Mouse (Mus musculus) neural tube, embryonic 14.5 days (tissue): ENCODE data around the gene Gm38655. TPM values are rescaled to one million over a fixed set of nuclear protein-coding genes. Genes with fewer than 3 reads are reported as not detected.

Source experiments
- ATAC-seq: fragments of 200-750 bp; cut with Nextera tagmentation; 2 replicates; pipeline ENCODE4 v1.8.0; 2017; ENCODE audit warnings: low read depth, mild to moderate bottlenecking, moderate TSS enrichment, moderate library complexity
- H3K27ac ChIP-seq: fragments of 300-500 bp; sonication (generic); 2 replicates; pipeline ENCODE4 v1.5.1; 2014; ENCODE audit warnings: low read depth, mild to moderate bottlenecking, control low read depth, low read length, moderate library complexity, mixed read lengths
- H3K27me3 ChIP-seq: fragments of 300-500 bp; sonication (generic); 2 replicates; pipeline ENCODE4 v1.6.1; 2014; ENCODE audit warnings: low read length; ENCODE audit not compliant: control insufficient read depth, insufficient read depth
- H3K36me3 ChIP-seq: fragments of 300-500 bp; sonication (generic); 2 replicates; pipeline ENCODE4 v1.6.1; 2014; ENCODE audit warnings: low read length, mixed read lengths; ENCODE audit not compliant: control insufficient read depth, insufficient read depth
- H3K4me1 ChIP-seq: fragments of 300-500 bp; sonication (generic); 2 replicates; pipeline ENCODE4 v1.6.1; 2014; ENCODE audit warnings: low read length; ENCODE audit not compliant: control insufficient read depth, insufficient read depth
- H3K4me2 ChIP-seq: fragments of 300-500 bp; sonication (generic); 2 replicates; pipeline ENCODE4 v1.6.1; 2014; ENCODE audit warnings: mild to moderate bottlenecking, low read depth, low read length, control low read depth
- H3K4me3 ChIP-seq: fragments of 300-500 bp; sonication (generic); 2 replicates; pipeline ENCODE4 v1.5.1; 2014; ENCODE audit warnings: low read depth, low read length, control low read depth, mixed read lengths
- H3K9ac ChIP-seq: fragments of 300-500 bp; sonication (generic); replicated peaks from 2 replicates; pipeline ENCODE4 v1.6.1; 2014; ENCODE audit warnings: low read depth, mild to moderate bottlenecking, control low read depth, low read length, mixed read lengths
- H3K9me3 ChIP-seq: fragments of 300-500 bp; sonication (generic); 2 replicates; pipeline ENCODE4 v1.6.1; 2016; ENCODE audit warnings: low read length; ENCODE audit not compliant: control insufficient read depth
- WGBS: fragments of 180-500 bp; shearing (Covaris S2); extraction: QIAGEN DNeasy Blood & Tissue Kit; methylation state at CpG from one replicate; pipeline ENCODE4 v1.1.7; 2014; 5-methylcytosine and 5-hydroxymethylcytosine counted together
- polyA plus RNA-seq: library from polyadenylated mRNA; unstranded; fragments of >200 nt; fragmentation: Nextera tagmentation; extraction: Ambion mirVana; gene quantifications from 2 replicates; pipeline ENCODE4 v1.2.1, GENCODE M21; 2014

Gm38655 gene
- polyA plus RNA-seq, 1 experiment from 2014 or later, result not detected

DNA sequence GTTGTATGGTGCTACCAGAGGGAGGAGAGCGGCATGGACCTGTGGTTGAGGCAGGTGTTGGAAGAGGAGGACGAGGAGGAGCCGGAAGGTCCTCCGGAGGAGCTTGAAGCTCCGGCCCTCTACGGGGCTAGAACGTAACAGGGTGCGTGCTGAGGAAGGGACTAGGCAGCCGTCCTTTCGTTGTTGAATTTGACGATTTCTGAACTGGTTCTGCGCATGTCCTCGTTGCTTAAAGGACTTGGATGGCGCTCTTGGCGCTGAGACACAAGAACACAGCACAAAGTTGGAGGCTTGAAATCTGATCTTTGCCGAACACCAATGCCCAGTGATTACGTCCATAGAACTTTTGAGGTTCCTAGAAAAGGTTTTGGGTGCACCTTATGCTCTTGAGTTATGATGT lies 9.7 kb upstream of the Gm38655 start:
- Histone ChIP-seq H3K4me1 (peaks cover 25% of the 10 kb centered on the region), H3K4me3 (peak overlapping the region; percentile 66), H3K9me3 (no peaks in the 10 kb centered on the region), H3K36me3 (no peaks in the 10 kb centered on the region), H3K27ac (no peak overlapping the region), H3K9ac (peak overlapping the region; percentile 78), H3K27me3 (no peaks in the 10 kb centered on the region), H3K4me2 (peak overlapping the region; percentile 90)
- ATAC-seq, result 0 out of 2 replicates have a peak, but pooled peaks have one; percentile 16
- 9% methylated on average over 17 of the region's 17 CpGs for WGBS

DNA sequence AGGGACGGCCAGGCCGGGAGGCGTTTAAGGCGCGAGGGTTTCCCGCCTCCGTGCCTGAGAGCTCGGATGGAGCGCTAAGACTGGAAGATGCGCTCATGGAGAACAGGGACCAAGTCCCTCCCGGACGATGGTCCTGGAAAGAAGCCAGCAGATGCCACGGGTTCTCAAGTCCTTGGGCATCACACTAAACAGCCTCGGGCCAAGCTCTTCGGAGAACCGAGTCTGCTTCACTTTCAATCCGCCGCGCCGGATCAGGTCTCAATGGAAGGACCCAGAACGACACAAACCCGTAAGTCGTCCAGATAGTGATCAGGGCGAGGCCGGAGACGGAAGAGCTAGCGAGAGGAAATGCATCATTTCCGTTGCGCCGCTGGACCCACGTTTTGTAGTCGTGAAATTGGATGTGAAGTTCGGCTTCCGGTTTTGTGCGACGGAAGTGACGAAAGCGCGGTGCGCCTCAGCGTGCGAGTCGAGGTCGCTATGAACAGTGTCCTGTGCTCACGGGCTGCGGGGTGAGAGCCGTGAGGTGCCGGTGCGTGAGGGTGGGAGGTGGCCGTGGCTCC lies 8.9 kb upstream of the Gm38655 start, which contains the start of gene BC003965:
Gene BC003965, plus strand, starts transcription at position 426 of the 563 bp plus-strand sequence.
- Histone ChIP-seq H3K4me1 (peaks cover 18% of the 10 kb centered on the region), H3K9ac (peak within 1 kb of the TSS; percentile 78), H3K9me3 (no peaks in the 10 kb centered on the region), H3K4me2 (peak within 1 kb of the TSS; percentile 90), H3K27me3 (no peaks in the 10 kb centered on the region), H3K27ac (peak within 1 kb of the TSS; percentile 98), H3K4me3 (peak within 1 kb of the TSS; percentile 66), H3K36me3 (no peaks in the 10 kb centered on the region)
- WGBS, result under 1% methylated on average over 50 of the region's 50 CpGs
- peak; percentile 87 for ATAC-seq

DNA sequence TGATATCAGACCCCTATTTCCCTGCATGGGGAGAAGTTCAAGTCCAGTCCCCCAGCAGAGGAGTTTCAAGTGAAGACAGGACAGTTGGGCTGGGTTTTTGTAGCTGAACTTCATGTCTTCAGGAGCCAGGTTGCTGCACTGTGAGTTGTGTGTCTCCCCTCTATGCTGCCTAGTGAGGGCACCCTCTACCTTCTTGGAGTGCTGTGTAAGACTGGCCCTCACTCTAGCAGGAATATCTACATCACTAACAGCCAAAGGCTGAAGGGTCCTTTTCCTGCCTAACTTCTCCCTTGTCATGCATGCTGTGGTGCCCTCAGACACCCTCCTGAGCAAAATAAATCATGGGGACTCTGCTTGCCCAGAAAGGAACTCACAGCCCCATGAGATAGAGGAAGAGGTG lies 8.0 kb upstream of the Gm38655 start:
- no peak overlapping the region for H3K9ac ChIP-seq
- no peaks in the 10 kb centered on the region for H3K9me3 ChIP-seq
- no peaks in the 10 kb centered on the region for H3K36me3 ChIP-seq
- peaks cover 17% of the 10 kb centered on the region for H3K4me1 ChIP-seq
- ATAC-seq, result no peak
- H3K27ac ChIP-seq, result no peak overlapping the region
- H3K27me3 ChIP-seq, result no peaks in the 10 kb centered on the region
- peak overlapping the region; percentile 66; the same call in 1 of the 2 replicates for H3K4me3 ChIP-seq
- H3K4me2 ChIP-seq, result peak overlapping the region; percentile 90; the same call in 1 of the 2 replicates

DNA sequence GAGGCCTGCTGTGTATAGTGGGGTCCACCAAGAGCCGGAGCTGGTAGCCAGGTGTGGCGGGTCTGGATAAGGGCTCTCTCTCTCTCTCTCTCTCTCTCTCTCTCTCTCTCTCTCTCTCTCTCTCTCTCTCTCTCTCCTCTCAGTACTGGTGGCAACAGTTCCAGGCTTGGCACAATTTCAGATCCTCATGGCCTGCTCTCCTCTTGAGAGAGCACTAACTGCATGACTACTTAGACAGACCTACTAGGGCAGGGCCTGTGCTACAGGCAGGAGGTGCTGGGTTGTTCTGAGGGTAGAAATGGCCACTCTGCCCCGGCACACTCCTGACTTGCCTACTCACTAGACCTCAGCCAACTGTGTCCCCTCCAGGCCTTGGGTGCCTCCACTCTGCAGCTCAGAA lies 2.7 kb downstream of the Gm38655 start:
- H3K4me1 ChIP-seq, result no peaks in the 10 kb centered on the region
- no peak overlapping the region for H3K9ac ChIP-seq
- no peaks in the 10 kb centered on the region for H3K9me3 ChIP-seq
- H3K27ac ChIP-seq, result no peak overlapping the region
- ATAC-seq, result no peak
- no peak overlapping the region for H3K4me2 ChIP-seq
- 84% methylated on average over 3 of the region's 3 CpGs for whole genome bisulfite sequencing
- no peaks in the 10 kb centered on the region for H3K27me3 ChIP-seq
- no peaks in the 10 kb centered on the region for H3K36me3 ChIP-seq
- H3K4me3 ChIP-seq, result no peak overlapping the region

DNA sequence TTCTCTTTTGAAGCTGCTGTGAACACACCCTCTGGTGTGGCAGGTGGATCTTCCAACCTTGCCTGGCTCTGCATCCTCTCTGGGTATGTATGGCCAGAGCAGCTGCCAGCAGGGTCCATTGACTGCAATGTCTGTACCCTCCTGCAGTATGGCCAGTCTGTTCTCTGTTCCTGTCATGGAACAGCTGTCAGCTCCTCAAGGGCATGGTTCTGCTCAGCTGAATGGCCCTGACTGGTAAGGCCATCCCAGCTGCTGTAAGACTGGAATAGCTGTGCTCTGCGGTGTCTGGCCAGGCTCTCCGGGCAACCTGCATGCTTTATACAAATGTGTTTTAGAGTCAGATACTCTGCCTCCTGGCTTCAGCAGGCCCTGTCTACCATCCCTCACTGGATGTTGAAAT lies 5.6 kb downstream of the Gm38655 start:
- no peaks in the 10 kb centered on the region for H3K27me3 ChIP-seq
- H3K4me1 ChIP-seq, result no peaks in the 10 kb centered on the region
- no peak overlapping the region for H3K4me3 ChIP-seq
- WGBS, result 95% methylated on average over 2 of the region's 2 CpGs
- H3K9me3 ChIP-seq, result no peaks in the 10 kb centered on the region
- no peak for ATAC-seq
- no peak overlapping the region for H3K4me2 ChIP-seq
- no peak overlapping the region for H3K9ac ChIP-seq
- no peak overlapping the region for H3K27ac ChIP-seq
- H3K36me3 ChIP-seq, result no peaks in the 10 kb centered on the region

DNA sequence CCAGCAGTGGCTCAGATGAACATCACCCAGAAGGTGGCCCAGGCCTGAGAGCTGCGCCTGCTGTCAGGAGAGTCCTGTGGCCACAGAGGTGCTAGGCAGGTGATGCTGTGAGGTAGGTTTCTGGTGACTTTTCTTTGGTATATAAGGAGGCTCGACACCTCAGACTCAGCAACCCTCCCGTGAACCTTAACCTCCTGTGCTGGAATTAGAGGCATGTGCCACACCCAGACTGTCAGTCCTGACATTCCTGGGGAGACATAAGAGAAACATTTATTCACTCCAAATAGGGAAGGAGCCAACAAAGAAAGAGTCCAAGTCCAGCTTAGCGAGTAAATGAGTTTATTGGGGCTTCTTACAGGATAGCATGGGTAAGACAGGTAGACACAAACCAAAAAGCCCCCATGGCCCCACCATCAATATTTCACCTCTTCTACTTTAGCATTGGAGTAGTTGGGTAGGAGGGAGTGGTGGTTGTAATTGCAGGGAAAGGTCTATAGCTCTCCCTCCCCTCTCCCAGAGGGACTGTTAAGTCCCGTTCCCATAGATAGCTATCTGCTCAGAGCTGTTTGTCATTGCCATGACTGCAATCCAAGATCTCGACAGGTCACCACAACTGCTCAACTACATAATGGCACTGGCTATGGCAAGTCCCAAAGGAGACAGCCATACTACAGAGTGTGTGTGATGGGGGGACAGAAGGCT lies 9.2 kb downstream of the Gm38655 start:
- no peaks in the 10 kb centered on the region; the same call in 1 of the 2 replicates for H3K36me3 ChIP-seq
- H3K4me1 ChIP-seq, result no peaks in the 10 kb centered on the region
- no peak overlapping the region for H3K27ac ChIP-seq
- no peaks in the 10 kb centered on the region for H3K27me3 ChIP-seq
- no peak overlapping the region for H3K4me2 ChIP-seq
- no peak for ATAC-seq
- no peak overlapping the region for H3K9ac ChIP-seq
- H3K9me3 ChIP-seq, result no peaks in the 10 kb centered on the region
- H3K4me3 ChIP-seq, result no peak overlapping the region
- 53% methylated on average over 6 of the region's 6 CpGs for WGBS

DNA sequence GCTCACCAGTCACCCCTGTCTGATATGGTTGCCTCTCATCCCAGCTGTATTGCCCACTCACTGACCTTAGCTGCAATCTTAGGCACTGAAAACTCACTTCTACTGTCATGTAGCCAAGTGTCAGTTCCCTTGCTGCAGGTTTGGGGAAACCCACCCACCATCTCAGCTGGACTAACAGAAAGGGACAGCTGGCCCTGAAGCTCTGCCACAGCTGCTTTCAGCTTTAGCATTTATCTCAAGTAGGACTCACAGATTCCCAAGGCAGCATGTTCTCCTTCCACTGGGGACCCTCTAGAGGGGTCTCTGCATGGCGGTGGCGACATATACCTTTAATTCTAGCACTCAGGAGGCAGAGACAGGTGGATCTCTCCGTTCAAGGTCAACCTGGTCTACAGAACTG lies 10.5 kb downstream of the Gm38655 start:
- peaks cover 10% of the 10 kb centered on the region; the same call in 1 of the 2 replicates for H3K36me3 ChIP-seq
- no peak overlapping the region for H3K27ac ChIP-seq
- WGBS, result 92% methylated on average over 3 of the region's 3 CpGs
- no peak for ATAC-seq
- H3K9me3 ChIP-seq, result no peaks in the 10 kb centered on the region
- H3K4me3 ChIP-seq, result no peak overlapping the region
- no peaks in the 10 kb centered on the region for H3K4me1 ChIP-seq
- no peak overlapping the region for H3K4me2 ChIP-seq
- no peaks in the 10 kb centered on the region for H3K27me3 ChIP-seq
- no peak overlapping the region for H3K9ac ChIP-seq

DNA sequence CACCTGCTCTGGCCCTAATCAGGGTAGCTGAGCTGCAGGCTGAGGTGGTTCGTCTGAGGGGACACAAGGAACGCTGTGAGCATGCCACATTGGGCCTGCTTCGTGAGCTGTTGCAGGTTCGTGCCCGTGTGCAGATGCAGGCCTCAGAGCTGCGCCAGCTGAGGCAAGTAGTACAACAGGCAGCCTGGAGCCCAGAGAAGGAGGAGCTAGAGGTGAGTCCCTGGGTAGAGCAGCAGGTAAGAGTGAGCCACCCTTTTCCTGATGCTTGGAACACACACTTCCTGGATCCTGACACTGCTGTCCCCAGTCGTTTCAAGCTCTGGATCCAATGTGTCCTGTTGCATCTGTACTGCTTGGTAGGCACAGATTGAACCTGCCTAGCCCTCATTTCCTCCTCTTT lies 11.9 kb downstream of the Gm38655 start:
- Histone ChIP-seq H3K27me3 (no peaks in the 10 kb centered on the region), H3K4me1 (no peaks in the 10 kb centered on the region), H3K4me3 (no peak overlapping the region), H3K27ac (no peak overlapping the region), H3K9ac (no peak overlapping the region), H3K9me3 (no peaks in the 10 kb centered on the region), H3K36me3 (peaks cover 18% of the 10 kb centered on the region; the same call in 1 of the 2 replicates), H3K4me2 (no peak overlapping the region)
- ATAC-seq, result no peak
- WGBS, result 81% methylated on average over 7 of the region's 7 CpGs

DNA sequence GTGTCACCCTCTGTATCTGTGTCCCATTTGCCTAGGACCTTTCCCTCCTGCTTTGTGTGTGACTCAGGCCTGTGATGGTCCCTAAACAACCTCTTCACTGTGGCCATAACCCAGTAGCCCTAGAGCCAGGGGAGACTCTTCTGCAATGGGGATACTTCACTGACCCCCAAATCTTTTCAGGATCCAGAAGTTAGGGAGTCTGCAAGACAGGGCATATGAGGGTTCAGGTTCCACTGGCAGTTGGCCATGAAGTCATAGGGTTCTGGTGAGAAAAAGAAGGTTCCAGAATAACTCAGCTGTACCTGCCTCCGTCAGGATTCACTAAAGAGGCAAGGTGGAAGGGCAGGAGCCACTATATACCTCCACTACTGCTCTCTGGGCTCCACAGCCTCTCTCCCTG lies 13.1 kb downstream of the Gm38655 start, which contains the start of gene Ccdc154:
Gene Ccdc154, plus strand, starts transcription at position 301 of the 400 bp plus-strand sequence.
- WGBS, result 100% methylated on average over 1 of the region's 1 CpGs
- peaks cover 25% of the 10 kb centered on the region for H3K36me3 ChIP-seq

More for the DNA sequence above, 13.1 kb downstream of the Gm38655 start, which contains the start of gene Ccdc154:
- no peak within 1 kb of the TSS for H3K4me3 ChIP-seq
- no peak for ATAC-seq
- H3K27ac ChIP-seq, result no peak within 1 kb of the TSS
- H3K27me3 ChIP-seq, result no peaks in the 10 kb centered on the region
- no peak within 1 kb of the TSS for H3K4me2 ChIP-seq
- H3K9ac ChIP-seq, result no peak within 1 kb of the TSS
- no peaks in the 10 kb centered on the region for H3K9me3 ChIP-seq
- H3K4me1 ChIP-seq, result no peaks in the 10 kb centered on the region
